Mouse (Mus musculus) heart, adult 11 months (tissue): ENCODE data around the gene Pgf.
A peak's percentile ranks its signal among the peaks of the same experiment; 100 is the strongest.

ENCODE experiments used
- DNase-seq: peaks from one replicate; pipeline ENCODE4 v3.0.0; 2022

Gene Pgf

DNA sequence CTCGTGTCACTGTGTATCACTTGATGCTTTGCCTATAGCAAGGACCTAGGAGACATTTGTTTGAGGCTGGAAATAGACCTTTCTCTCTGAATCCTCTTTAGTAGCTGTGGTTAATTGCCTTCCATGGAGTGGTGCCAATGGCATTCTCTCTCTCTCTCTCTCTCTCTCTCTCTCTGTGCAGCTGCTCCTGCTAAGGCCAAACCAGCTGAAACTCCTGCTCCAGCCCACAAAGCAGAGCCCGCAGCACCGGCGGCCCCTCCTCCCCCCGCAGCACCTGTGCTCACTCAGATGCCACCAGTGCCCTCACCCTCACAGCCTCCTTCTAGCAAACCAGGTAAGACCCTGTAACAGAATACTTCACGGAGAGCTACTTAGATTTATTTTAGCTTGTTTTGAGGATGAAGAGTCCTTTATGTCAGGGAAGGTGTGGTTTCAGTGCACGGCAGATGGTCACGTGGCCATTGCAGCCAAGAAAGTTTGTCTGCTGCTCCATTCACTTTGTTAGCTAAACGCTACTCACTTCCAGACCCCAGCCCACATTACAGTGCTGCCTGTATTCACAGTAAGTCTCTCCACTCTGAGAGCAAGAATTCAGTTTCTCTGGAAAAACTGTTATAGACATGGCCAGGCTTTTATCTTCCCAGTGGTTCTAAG lies 55.7 kb downstream of the Pgf start:
- DNase-seq, result peak; percentile 70
